Mouse (Mus musculus) urinary bladder, adult 18-20 months (tissue): ENCODE measurements at regions not wholly inside any gene's neighbourhood (a gene's known extent, or its start where the extent isn't known, plus 50 kb on each side); places are given as distances from the start of the nearest gene placed in this dataset.

ENCODE experiments used
- DNase-seq, 2 experiments: peaks; one replicate each; pipeline ENCODE4 v3.0.0; 2022; ENCODE audit warnings: low spot score in 2 of 2, mixed read lengths in 2 of 2

DNA sequence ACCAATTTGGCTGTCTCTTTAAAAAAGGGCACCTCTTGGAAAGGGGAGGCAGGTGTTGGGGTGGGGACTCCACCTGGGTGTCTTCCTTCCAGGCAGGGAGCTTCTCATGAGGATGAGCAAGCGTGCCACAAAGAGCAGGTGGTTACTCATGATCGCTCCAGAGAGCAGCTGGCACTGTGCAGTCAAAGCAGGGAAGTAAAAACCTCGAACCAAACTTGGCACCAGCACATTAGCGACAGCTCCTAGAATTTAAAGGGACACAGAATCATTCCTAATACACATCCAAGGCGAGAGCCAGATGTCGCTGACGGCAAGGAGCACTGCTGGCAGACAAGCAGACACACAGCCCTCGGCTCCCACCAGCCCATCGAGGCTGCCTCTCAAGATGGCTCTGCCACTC, 70.4 kb downstream of the Irx5 start:
- DNase-seq = no peak

DNA sequence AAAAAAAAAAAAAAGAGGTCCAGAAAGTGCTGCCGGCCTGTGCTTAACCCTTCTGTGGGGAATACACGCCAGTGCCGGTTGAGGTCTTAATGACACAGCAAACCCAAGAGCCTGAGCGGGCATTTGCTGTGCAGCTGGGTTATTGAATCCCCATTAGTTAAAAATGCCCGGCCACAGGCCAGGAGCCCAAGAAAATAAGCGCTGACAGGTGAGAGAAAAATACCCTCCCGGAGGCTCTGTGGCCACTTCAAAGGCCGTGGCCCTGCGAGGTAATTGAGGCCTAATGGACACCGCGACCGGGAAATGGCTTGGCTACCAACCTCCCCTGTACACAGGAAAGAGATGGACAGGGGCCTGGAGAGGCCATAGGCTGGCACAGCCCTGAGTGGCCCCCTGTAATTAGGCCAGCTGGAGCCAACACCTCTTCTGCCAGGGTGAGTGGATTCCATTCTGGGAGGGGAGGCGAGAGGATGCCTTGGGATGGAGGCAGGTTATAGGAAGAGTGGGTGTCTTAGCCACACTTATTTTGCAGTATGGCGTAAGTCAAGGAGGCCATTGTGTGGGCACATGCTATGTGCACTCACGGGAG, 79.7 kb downstream of the Irx5 start:
- no peak for DNase-seq

DNA sequence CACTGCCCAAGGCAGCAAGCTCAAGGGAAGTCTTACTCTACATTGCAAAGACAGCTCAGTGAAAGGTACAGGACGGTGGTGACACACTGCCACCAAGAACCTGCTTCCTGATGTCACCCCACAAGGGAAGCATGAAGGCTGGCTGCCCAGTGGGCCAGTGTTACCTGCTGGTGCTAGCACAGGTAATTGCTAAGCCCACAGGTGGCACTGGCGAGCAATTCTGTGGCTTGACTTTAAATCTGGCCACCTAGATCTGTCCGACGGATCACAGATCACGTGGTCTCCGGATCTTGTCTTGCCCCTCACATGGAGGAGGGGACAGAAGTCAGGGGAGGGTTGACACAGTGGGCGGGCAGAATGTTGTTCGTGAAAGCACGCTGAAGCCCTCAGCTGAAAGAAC, 80.9 kb downstream of the Irx5 start:
- peak in 1 of 2 experiments; percentile 12 for DNase-seq

DNA sequence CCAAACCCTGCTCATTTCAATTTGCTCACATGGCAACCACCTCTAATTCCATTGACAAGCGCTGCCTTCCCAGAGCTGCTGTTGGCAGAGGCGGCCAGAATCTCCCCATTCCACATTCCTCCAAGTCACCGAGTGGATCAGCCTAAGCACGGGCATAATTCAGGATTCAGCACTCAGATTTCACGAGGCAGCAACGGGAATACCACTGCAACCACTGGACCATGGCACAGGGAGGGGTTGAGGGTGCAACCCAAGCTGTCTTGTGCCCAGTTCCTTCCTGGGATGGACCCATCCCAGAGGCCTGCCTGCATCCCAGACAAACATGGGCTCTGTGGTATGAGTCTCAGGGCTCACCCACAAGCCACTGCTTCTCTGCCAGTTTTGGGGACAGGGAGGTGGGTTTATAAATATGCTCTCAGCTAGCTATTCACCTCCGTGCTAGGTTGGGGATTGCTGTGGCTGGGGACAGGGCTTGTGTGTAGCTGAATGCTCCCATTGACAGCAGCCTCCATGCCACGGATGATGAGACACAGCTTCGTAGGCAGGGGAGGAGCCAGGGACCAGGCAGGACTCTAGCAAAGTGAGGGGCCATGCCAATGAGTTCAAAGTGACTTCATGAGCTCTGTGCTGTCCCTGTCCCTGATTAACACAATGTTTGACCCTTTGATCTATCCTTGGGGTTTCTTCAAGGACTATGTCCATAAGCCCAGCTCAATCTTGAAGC, 82.5 kb downstream of the Irx5 start:
- DNase-seq = no peak

DNA sequence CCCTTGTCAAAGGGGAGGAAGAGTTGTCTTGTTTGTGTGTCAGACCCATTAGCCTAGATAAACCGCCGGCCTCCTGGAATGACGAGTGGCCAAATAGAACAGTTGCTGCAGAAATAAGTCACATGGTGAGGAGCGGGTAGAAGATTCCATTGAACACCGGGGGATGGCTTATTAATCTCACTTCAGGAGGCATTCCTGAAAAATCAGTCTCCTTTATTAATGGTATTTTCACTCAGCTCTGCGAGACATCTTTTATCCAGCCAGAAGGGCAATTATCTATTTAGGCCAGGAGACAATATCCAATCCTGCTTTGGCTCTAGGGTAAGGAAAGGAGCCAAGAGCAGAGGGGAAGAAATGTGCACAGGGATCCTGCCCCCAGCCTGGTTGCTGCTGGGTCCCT, 84.7 kb downstream of the Irx5 start:
- DNase-seq = no peak

DNA sequence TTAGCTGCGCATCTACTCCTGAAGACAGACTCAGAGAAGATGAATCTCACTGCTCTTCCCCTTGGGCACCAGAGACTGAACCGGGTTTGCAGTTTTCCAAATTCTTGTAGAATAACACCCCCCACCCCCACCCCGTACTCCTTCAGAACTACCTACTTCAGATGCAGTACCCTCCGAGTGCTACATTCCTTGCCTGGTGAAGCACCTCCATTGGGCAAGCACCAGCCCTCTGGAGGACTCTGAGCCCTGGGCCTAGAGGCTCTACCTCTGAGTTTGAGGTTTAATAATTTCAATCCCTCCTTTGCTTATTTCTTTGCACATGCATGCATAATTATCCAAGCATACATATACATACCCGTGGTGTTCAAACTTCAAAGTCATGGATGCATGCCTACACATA, 101.9 kb downstream of the Irx5 start:
- DNase-seq = no peak

DNA sequence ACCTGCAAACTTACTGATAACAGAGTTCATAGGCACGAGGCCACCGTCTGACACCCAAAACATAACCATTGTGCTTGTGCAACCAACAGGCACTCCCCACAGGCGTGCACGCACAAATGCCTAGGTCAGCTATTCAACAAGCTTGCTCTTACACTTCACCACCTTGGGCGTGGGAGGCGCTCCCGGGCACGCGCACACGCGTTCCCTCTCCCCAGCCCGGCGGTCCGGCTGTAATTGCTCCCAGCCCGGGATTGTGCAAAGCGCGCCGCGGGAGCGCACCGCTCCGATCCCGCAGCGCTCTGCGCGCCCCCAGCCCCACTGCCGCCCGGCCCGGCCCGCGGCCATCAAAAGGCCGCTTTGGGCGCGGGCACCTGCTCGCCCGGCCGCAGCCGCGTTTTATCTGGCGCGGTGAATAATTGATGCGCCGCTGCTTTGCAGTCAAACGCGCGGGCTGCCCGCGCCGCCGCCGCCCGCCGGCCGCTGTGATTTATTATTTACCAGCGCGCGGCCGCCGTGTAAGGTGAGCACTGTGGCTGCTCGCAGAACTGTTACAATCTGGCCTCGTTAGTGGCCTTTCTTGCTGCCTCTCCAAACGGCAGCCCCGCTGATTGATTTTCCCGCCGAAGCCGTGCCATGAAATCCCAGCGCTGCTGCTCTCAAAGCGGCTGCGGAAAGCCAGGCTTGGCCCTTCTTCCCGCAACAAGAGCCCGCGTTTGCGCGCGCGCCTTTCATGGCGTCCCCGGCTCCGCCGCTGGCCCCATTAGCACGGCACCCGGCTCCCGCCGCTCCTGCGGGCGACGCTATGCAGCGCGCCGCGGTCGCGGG, 102.9 kb downstream of the Irx5 start:
- no peak for DNase-seq

DNA sequence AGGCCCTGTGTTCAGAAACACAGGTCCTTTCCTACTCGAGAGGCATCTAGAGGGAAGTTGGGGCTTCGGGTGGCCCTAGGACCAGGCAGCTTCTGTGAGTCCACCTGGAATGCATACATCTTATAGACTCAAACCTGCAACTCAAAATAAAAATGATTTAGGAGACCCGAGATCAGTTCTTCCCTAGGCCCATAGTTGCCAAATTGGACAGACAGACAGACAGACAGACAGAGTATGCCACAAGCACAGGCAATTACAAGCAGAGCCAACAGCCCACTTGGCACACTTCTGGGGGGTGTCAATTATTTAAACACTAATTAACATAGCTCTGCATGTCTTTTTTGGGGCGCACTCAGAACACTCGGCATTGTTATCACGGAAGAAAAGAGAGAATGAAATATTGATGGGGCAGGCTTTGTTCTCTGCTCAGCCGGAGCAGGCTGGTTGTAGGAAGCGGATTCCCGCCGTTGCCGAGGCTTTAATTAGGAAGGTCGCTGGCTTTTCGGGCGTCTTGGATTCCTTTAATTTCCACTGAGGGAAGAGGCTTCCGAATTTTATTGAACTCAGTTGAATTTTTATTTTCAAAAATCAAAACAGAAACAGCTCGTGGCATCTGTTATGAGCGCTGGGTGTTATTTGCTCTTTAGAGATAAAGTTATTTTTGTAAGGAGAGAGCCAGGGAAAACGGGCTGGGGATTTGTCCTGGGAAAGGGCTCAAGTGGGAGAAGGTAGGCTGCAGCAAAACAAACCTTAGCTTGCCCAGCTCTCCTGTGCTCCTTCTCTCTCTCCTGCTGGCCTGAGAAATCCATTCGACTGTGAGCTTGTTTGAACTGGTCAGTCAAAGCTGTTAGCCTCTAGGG, 111.9 kb downstream of the Irx5 start:
- no peak for DNase-seq

DNA sequence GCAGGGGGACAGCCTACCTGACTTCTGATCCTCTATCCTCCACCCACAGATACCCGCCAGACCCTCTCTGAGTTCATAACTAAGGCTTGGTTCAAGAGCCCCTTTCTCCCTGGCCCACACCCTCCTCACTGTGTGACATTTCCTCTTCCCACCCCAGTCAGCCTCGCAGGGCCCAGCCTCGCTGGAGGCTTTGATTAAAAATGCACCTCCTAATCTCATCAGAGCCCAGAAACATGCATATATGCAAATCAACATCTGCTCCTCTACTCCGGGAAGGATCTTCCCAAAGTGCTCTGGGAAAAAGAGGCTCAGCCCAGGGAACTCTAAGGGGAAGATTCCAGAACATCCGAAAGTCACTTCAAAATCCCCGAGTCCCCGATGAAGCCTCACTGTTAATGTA, 114.8 kb downstream of the Irx5 start:
- no peak for DNase-seq

DNA sequence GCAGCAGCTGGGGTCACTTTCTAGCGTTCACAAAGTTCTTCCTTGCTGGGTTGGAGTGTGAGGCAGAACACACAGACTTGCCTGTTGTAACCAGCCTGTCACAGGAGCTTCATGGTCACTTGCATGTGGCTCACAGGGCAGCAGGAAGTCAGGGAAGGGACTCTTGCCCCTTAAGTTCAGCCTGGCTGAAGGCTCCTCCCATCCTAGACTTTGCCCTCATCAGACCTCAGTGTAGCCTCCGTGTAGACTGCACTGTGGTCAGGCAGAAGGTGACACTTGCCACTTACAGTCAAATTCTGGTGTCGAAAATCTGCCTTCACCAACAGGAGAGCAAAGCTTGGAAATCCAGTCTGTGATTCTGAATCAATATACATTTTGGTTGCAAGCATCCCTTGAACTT, 115.4 kb downstream of the Irx5 start:
- DNase-seq = no peak

DNA sequence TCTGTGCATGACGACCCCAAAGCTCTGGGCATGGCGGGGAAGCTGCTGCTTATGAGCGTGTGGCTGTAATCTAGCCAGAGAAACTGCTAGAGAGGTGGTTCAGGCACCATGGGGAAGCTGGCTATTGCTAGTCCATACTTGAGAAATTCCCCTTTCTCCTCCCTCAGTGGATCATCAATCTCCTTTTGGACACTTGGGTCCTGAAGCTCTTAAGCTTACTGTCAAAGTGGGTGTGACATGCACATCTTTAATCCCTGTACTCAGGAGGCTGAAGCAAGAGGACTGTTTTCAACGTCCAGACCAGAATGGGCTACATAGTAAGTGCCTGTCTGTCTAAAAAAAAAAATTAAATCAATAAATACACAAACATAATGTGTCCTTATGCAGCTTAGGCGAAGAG, 125.0 kb downstream of the Irx5 start:
- DNase-seq = no peak

DNA sequence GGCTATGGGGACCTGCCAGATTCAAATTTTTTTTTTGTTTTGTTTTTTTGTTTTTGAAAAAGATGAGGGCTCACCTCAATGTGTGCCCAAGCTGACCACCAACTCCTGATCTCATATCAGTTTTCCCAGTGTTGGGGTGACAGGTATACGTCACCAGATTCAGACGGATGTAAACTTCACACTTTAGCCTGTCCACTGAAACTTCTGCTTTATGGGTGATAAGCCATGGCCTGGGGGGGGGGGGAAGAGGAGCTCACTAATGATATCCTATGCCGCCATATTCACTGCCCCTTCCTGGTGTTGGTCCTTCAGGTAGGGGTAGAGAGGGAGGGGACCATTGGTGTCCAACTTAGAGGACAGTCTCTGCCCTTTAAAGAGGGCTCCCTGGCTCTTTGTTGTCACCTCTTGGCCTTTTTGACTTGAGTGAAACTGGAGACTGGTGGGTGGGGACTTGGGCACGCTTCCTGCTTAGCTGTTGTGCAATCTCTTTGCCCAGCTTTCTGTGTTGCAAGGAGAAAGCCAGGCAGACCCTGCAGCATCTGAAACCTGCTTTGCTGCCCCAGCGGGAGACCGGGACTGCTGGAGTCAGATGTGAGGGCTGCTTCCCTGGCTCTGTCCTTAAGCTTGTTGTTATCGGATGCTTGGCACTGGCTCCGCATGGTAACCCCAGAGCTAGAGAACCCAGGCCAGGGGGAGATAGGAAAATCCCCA, 125.8 kb downstream of the Irx5 start:
- DNase-seq = peak in 1 of 2 experiments; percentile 14

DNA sequence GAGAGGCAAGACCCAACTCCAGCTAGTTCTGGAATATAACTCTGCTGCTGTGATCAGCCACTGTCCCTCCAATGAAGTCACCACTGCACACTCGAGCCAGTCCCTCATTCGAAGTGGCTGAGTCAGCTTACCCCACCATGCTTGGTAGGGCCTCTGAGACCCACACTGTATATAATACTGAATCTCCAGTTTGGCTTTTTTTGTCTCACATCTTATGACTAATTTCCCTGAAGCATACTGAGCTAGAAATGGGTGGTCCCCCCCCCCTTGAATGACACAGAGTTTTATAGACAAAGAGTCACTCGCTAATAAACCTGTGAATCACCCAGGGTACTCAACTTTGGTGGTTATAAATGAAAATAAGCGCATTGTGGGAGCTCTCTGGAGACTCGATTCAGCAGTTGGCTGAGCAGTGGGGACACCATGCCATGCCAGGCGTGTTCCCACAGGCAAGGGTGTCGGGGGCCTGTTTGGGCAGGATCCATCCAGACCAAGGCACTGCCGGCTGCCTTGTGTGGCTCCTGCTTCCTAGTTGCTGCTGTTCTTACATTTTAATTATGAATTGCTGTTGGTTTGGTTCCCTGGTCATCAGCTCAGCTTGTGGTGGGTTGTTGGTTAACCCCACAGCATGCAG, 131.2 kb downstream of the Irx5 start:
- DNase-seq = peak; percentile 47 to 55

DNA sequence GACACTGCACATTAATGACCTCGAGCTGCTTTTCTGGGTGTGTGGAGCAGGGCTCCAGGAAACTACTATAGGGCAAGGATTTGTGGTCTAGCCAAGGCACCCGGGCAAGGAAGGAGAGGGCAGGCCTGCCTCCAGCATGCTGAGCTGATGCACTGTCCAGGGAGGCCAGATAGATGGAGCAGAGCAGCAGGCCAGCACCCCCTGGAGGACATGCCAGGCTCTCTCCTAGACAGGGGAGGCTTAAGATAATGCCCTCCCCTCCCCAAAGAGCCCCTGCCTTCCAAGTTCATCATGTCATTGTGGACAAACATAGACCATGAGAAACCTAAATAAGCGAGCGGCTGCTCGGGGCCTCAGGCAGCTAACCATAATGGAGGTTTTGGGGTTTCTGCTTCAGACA, 134.1 kb downstream of the Irx5 start:
- DNase-seq = no peak

DNA sequence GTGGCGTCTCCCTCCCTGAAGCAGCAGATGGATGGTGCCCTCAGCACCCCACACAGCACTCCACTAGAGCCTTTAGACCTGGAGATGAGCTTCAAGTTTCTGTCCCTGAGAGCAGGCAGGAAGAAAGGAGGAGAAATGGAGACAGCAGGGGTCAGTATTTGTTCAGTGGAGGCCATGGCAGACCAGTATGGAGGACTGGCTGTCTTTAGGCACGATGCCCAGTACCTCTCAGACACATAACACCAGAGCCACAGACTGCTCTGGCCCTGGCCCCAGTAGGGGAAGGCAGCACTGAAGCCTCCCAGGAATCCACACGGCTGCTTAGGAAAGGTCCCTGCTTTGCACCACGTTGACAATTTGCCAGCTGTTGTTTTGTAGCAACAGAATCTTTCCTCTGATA, 136.0 kb downstream of the Irx5 start:
- DNase-seq = no peak

DNA sequence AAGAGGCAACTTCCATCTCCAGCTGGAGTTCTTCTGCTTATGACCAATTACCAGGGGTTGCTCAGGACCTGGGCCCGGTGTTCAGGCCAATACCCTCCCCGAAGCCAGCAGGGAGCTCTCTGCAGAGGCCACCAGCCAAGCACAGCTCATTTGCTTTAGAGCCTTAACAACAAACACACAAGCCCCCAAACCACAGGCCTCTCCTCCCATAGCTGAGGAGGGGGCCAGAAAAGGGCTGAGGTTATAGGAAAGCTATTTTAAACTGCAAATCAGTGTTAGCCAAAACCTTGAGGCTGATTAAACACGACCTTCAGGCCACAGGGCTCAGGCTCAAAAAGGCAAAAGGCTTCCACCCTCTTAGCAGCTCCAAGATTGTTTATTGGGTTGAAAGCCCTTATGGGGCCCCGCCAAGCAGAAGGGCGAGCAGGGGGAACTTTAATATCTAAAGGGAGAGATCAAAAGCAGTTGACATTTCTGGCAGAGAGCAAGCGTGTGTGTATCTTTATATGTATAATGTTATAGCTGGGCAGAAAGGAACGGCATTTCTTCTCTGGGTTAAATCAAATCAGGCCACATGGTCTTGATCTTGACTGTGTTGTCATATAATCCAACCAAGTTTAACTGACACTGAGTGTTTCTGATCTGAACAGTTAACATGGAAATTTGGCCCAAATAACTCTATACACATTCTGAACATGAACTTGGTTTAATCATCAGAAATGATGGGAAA, 148.3 kb downstream of the Irx5 start:
- DNase-seq = no peak

DNA sequence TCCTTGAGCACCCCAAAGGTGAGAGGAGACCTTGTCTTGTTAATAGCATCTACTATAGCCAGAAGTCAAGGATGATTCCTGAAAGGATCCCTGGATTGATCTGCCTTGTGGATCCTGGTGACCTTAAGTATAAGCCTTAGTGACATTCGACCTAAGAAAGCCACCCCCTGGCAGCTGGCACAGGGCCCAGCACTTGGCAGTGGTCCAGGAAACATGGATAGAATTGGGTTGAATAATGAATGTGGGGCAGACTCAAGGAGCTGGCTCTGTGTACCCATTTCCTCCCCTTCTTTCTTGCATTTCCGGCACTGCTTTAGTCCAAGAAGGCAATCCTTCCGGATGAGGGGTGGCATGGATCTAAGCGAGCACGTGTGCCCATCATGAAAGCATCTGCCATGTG, 149.0 kb downstream of the Irx5 start:
- no peak for DNase-seq

DNA sequence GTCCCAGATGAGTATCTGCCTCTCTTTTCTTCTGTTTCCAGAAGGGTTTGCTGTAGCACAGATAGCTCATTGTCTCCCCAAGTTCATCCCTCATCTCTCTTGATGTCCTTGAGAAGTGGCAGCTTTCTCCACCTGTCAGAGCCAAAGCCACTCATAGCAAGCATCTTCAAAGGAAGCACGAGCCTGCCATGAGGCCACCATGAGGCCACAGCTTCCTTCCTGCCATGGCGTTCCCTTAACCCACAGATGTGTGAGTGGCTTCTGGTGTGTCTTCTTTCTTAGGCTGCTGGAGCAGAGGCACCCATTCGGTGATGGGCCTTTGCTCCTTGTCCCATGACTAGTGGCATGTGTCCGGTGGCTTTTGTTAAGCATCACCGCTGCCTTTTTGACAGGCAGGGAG, 149.5 kb downstream of the Irx5 start:
- DNase-seq = no peak

DNA sequence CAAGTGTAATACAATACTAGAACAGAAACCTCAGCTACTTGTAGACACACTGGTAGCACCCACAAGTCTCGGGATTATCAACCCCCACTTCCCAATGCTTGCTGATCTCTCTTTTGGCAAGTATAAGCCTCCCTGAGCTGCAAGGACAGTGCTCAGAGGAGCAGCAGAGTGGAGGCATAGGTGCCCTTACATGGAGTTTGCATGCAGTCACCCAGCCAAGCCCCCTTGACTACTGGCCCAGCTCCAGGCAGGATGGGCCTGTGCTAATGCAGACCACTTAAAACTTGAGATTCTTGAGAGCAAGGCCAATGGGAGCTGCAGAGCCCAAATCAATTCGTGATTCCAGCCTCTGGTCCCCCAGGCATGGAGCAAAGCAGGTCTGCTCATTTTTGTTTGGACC, 158.0 kb downstream of the Irx5 start:
- no peak for DNase-seq

DNA sequence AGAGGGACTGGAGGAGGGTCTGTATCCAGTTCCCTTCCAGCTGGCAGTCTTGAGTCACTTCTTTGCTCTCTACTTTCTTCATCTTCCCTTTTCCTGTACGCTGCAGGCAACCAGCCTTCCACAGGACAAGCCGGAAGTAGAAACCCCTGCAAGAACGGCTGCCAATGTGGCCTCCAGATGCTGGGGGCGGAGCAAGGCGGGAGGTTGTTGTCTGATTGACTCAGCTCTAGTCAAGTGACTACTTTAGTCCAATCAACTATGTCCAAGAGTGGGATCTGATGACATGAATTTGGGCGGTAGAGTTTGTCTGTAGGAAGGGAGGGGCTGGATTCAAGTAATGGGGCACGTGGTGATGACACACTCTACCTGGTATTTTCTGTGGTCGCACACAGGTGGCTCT, 156.1 kb upstream of the Irx6 start:
- no peak for DNase-seq
